Mouse (Mus musculus): ENCODE data around the gene Mroh2b.

Mroh2b gene

GRCm38 (mm10) chr15:4898437-4898836, at the start of gene Mroh2b:
TSS of gene Mroh2b (plus strand) at chr15:4898737.
- DNase-seq (ENCODE audit: low read depth, low spot score) = no peak

- no peak for DNase-seq (ENCODE audit: low read depth, low spot score)
These were observed 48.5 kb upstream of the Mroh2b start for GRCm38 (mm10) chr15:4850015-4850414.

GRCm38 (mm10) chr15:4894962-4895361, 3.6 kb upstream of the Mroh2b start:
- DNase-seq (ENCODE audit: low read depth, low spot score) = no peak

- no peak for DNase-seq (ENCODE audit: low read depth, low spot score)
These were observed 36.2 kb downstream of the Mroh2b start for GRCm38 (mm10) chr15:4934731-4935130.

GRCm38 (mm10) chr15:4973355-4973754, 74.8 kb downstream of the Mroh2b start:
- DNase-seq (ENCODE audit: low read depth, low spot score) = no peak

- DNase-seq (ENCODE audit: low read depth, low spot score) = no peak
These were observed 104.4 kb downstream of the Mroh2b start for GRCm38 (mm10) chr15:5002903-5003302.

GRCm38 (mm10) chr15:5003503-5004196, 105.1 kb downstream of the Mroh2b start:
- DNase-seq (ENCODE audit: low read depth, low spot score) = no peak

- DNase-seq (ENCODE audit: low read depth, low spot score) = no peak
These were observed 111.1 kb downstream of the Mroh2b start for GRCm38 (mm10) chr15:5009644-5010107.

Measured in forelimb bud, embryonic 11.5 days (tissue).